Mouse (Mus musculus) limb, embryonic 13.5 days (tissue): Measurements from ENCODE around the gene Skint4. TPM values are rescaled to one million over a fixed set of nuclear protein-coding genes. Genes with fewer than 3 reads are reported as not detected.

Source experiments
- ATAC-seq: fragments of 200-750 bp; cut with Nextera tagmentation; 2 replicates; pipeline ENCODE4 v1.8.0; 2017; ENCODE audit warnings: low read depth, moderate number of reproducible peaks, moderate TSS enrichment; ENCODE audit not compliant: low FRiP score
- H3K27ac ChIP-seq: fragments of 300-500 bp; sonication (generic); 2 replicates; pipeline ENCODE4 v1.5.1; 2015; ENCODE audit warnings: inconsistent platforms, mild to moderate bottlenecking, moderate library complexity
- H3K27me3 ChIP-seq: fragments of 300-500 bp; sonication (generic); 2 replicates; pipeline ENCODE4 v1.6.1; 2015; ENCODE audit warnings: mild to moderate bottlenecking, inconsistent platforms
- H3K36me3 ChIP-seq: fragments of 300-500 bp; sonication (generic); 2 replicates; pipeline ENCODE4 v1.6.1; 2015; ENCODE audit warnings: inconsistent platforms, mild to moderate bottlenecking, moderate library complexity
- H3K4me1 ChIP-seq: fragments of 300-500 bp; sonication (generic); 2 replicates; pipeline ENCODE4 v1.6.1; 2015; ENCODE audit warnings: inconsistent platforms
- H3K4me2 ChIP-seq: fragments of 300-500 bp; sonication (generic); replicated peaks from 2 replicates; pipeline ENCODE4 v1.6.1; 2015; ENCODE audit warnings: inconsistent platforms, mild to moderate bottlenecking, moderate library complexity
- H3K4me3 ChIP-seq: fragments of 300-500 bp; sonication (generic); 2 replicates; pipeline ENCODE4 v1.5.1; 2015; ENCODE audit warnings: moderate library complexity, mild to moderate bottlenecking, inconsistent platforms
- H3K9ac ChIP-seq: fragments of 300-500 bp; sonication (generic); 2 replicates; pipeline ENCODE4 v1.6.1; 2015; ENCODE audit warnings: mild to moderate bottlenecking, inconsistent platforms
- H3K9me3 ChIP-seq: fragments of 300-500 bp; sonication (generic); 2 replicates; pipeline ENCODE4 v1.6.1; 2016; ENCODE audit warnings: inconsistent platforms
- polyA plus RNA-seq: library from polyadenylated mRNA; unstranded; fragments of >200 nt; fragmentation: Nextera tagmentation; extraction: Ambion mirVana; gene quantifications from 2 replicates; pipeline ENCODE4 v1.2.1, GENCODE M21; 2015

The Skint4 gene
- not detected in 2 replicates for polyA plus RNA-seq

DNA sequence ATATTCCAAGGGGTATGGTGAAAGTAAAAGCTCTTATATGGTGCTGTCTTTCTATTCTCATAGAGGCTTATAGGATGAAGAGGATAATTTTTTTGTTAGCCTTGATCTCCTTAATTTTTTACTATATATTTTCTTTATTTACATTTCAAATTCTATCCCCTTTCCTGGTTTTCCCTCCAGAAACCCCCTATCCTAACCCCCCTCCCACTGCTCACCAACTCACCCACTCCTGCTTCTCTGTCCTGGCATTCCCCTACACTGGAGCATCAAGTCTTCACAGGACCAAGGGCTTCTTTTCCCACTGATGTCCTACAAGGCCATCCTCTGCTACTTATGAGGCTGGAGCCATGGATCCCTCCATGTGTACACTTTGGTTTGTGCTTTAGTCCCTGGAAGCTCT is at the start of gene Skint4:
TSS of gene Skint4 (plus strand) at position 301 of the 400 bp plus-strand sequence.
- Histone ChIP-seq H3K4me1 (no peaks in the 10 kb centered on the region), H3K4me3 (no peak within 1 kb of the TSS), H3K9ac (no peak within 1 kb of the TSS), H3K9me3 (no peaks in the 10 kb centered on the region), H3K27ac (no peak within 1 kb of the TSS), H3K36me3 (no peaks in the 10 kb centered on the region), H3K27me3 (no peaks in the 10 kb centered on the region), H3K4me2 (no peak within 1 kb of the TSS)
- no peak for ATAC-seq

Other genes with a start within 250 kb of the Skint4 start
- 0.15 and 0.22 TPM in 2 replicates for gene Slc5a9, start 169.1 kb upstream of the Skint4 start, polyA plus RNA-seq
- gene Skint8, start 152.6 kb upstream of the Skint4 start, polyA plus RNA-seq: not detected in 2 replicates
- not detected in 2 replicates for gene Skint7, start 99.1 kb upstream of the Skint4 start, polyA plus RNA-seq
- gene Skint1, start 65.7 kb upstream of the Skint4 start, polyA plus RNA-seq: not detected in 2 replicates
- gene Skint3, start 160.2 kb downstream of the Skint4 start, polyA plus RNA-seq: 0.04 TPM in 1 of 2 replicates, not detected in the other